Mouse (Mus musculus) lung, postnatal 0 days (tissue): ENCODE measurements around the gene Hexim2. TPM values are rescaled to one million over a fixed set of nuclear protein-coding genes. Genes with fewer than 3 reads are reported as not detected.

Experiments used
- ATAC-seq: fragments of 200-750 bp; cut with Nextera tagmentation; 2 replicates; pipeline ENCODE4 v1.8.0; 2017; ENCODE audit warnings: moderate library complexity
- DNase-seq: peaks from one replicate; pipeline ENCODE4 v3.0.0-alpha.2; 2016; ENCODE audit warnings: low spot score
- H3K27ac ChIP-seq: fragments of 300-500 bp; sonication (generic); 2 replicates; pipeline ENCODE4 v1.5.1; 2014; ENCODE audit warnings: antibody characterized with exemption, mild to moderate bottlenecking, low read length, mixed read lengths
- H3K27me3 ChIP-seq: fragments of 300-500 bp; sonication (generic); replicated peaks from 2 replicates; pipeline ENCODE4 v1.6.1; 2014; ENCODE audit warnings: low read length, mixed read lengths; ENCODE audit not compliant: insufficient read depth
- H3K36me3 ChIP-seq: fragments of 300-500 bp; sonication (generic); 2 replicates; pipeline ENCODE4 v1.6.1; 2014; ENCODE audit warnings: low read length, mixed read lengths; ENCODE audit not compliant: insufficient read depth
- H3K4me1 ChIP-seq: fragments of 300-500 bp; sonication (generic); 2 replicates; pipeline ENCODE4 v1.6.1; 2014; ENCODE audit warnings: antibody characterized with exemption, low read depth, low read length, mixed read lengths; ENCODE audit not compliant: insufficient read depth
- H3K4me2 ChIP-seq: fragments of 300-500 bp; sonication (generic); replicated peaks from 2 replicates; pipeline ENCODE4 v1.6.1; 2014; ENCODE audit warnings: low read depth, mild to moderate bottlenecking, low read length, moderate library complexity, mixed read lengths
- H3K4me3 ChIP-seq: fragments of 300-500 bp; sonication (generic); 2 replicates; pipeline ENCODE4 v1.5.1; 2014; ENCODE audit warnings: low read depth, low read length
- H3K9ac ChIP-seq: fragments of 300-500 bp; sonication (generic); replicated peaks from 2 replicates; pipeline ENCODE4 v1.6.1; 2014; ENCODE audit warnings: low read depth, mild to moderate bottlenecking
- H3K9me3 ChIP-seq: fragments of 300-500 bp; sonication (generic); 2 replicates; pipeline ENCODE4 v1.6.1; 2016; ENCODE audit warnings: low read length, mixed read lengths
- CTCF ChIP-seq: IDR thresholded peaks from 2 replicates; pipeline ENCODE4 v1.5.1; 2016; ENCODE audit warnings: antibody characterized with exemption, mild to moderate bottlenecking
- EP300 ChIP-seq: IDR thresholded peaks from 2 replicates; pipeline ENCODE4 v1.6.1; 2016; ENCODE audit warnings: antibody characterized with exemption, mild to moderate bottlenecking, control low read depth
- WGBS: fragments of 180-500 bp; shearing (Covaris S2); extraction: QIAGEN DNeasy Blood & Tissue Kit; methylation state at CpG from one replicate; pipeline ENCODE4 v1.1.7; 2014; 5-methylcytosine and 5-hydroxymethylcytosine counted together
- polyA plus RNA-seq: library from polyadenylated mRNA; unstranded; fragments of >200 nt; fragmentation: Nextera tagmentation; extraction: Ambion mirVana; gene quantifications from 2 replicates; pipeline ENCODE4 v1.2.1, GENCODE M21; 2015

Hexim2 gene
- polyA plus RNA-seq, 1 experiment from 2014 or later = 6.2 TPM

DNA sequence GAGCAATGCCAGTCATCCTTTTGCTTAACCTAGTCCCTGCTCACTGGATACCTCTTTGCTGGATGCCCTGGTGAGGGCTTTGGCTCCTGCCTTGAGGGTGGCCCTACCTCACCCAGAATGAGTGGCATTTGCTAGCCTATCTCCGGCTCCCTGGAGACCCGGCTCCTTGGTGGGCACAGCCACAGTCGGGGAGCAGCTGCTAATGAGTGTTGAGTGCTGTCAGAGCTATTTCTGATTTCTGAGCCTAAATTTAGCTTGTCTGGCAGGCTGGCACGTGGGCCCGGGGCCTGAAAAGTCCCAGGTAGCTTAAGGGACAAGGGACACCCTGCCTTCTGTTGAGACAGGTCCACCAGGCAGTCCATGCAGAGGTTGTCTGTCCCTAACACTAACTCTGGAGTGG lies 45.0 kb downstream of the Hexim2 start:
- 68% methylated on average over 5 of the region's 5 CpGs for WGBS
- ATAC-seq = no peak
- H3K4me1 ChIP-seq = no peaks in the 10 kb centered on the region
- H3K27me3 ChIP-seq = no peaks in the 10 kb centered on the region
- H3K9ac ChIP-seq = no peak overlapping the region
- TF ChIP-seq EP300 = no peak
- no peak for TF ChIP-seq CTCF
- no peaks in the 10 kb centered on the region for H3K36me3 ChIP-seq
- H3K4me3 ChIP-seq = no peak overlapping the region
- 0 out of 2 replicates have a peak overlapping the region, but pooled peaks have one; percentile 1 for H3K4me2 ChIP-seq
- H3K9me3 ChIP-seq = no peaks in the 10 kb centered on the region
- DNase-seq = no peak
- H3K27ac ChIP-seq = no peak overlapping the region

- peak; percentile 47 for DNase-seq
- WGBS = 74% methylated on average over 15 of the region's 15 CpGs
- H3K4me3 ChIP-seq = no peak overlapping the region
- H3K9me3 ChIP-seq = no peaks in the 10 kb centered on the region
- H3K27ac ChIP-seq = no peak overlapping the region
- no peaks in the 10 kb centered on the region for H3K4me1 ChIP-seq
- peak; percentile 47 for ATAC-seq
- no peak overlapping the region for H3K4me2 ChIP-seq
- no peaks in the 10 kb centered on the region for H3K27me3 ChIP-seq
- TF ChIP-seq EP300 = no peak
- no peaks in the 10 kb centered on the region for H3K36me3 ChIP-seq
- H3K9ac ChIP-seq = no peak overlapping the region
These were observed 45.7 kb downstream of the Hexim2 start for GRCm38 (mm10) chr11:103177815-103178485.

DNA sequence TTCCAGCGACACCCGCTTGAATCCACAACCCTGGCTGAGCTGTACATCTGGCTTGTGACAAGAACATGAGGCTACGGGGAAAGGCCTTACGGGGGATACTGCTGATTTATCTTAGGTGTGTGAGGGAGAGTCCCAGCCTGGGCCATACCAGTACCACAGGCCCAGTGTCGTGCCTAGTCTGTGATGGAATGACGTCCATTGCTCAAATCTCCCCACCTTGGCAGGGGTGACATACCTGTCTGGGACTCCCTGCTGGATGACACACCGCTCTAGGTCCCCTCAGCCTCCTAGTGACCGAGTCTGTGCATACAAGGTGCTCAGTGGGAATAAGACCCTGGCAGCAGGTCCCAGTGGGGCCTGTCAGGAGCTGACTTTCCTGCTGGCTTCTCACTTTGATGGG lies 46.5 kb downstream of the Hexim2 start:
- H3K27ac ChIP-seq = no peak overlapping the region
- ATAC-seq (no peak), DNase-seq (no peak)
- no peaks in the 10 kb centered on the region for H3K27me3 ChIP-seq
- no peaks in the 10 kb centered on the region for H3K36me3 ChIP-seq
- H3K4me2 ChIP-seq = no peak overlapping the region
- no peaks in the 10 kb centered on the region for H3K4me1 ChIP-seq
- H3K4me3 ChIP-seq = no peak overlapping the region
- TF ChIP-seq EP300 (no peak), CTCF (no peak)
- WGBS = 82% methylated on average over 8 of the region's 8 CpGs
- no peak overlapping the region for H3K9ac ChIP-seq
- H3K9me3 ChIP-seq = no peaks in the 10 kb centered on the region

DNA sequence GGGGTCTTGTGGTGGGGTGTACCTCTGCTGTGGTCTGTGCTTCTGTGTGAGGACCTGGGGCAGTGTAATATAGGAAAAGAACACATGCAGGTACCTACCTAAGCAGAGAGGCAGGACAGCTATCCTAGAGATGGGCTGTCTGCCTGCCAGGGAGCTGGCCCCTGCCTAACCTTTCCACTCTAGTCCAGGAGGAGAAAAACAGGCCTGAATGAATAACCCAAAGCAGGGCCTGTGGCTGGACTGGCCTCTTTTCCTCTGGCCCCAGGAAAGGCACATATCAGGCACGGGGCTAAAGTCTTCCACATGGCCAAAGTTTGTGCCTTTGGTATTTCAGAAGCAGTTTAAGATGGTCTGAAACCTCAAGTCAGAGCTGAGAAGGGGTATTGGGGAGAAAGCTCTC lies 48.2 kb downstream of the Hexim2 start:
- Histone ChIP-seq H3K36me3 (no peaks in the 10 kb centered on the region), H3K4me2 (no peak overlapping the region), H3K4me3 (no peak overlapping the region), H3K4me1 (no peaks in the 10 kb centered on the region), H3K9me3 (no peaks in the 10 kb centered on the region), H3K9ac (no peak overlapping the region), H3K27me3 (no peaks in the 10 kb centered on the region), H3K27ac (no peak overlapping the region)
- DNase-seq (no peak), ATAC-seq (no peak)
- TF ChIP-seq EP300 = no peak
- no peak for TF ChIP-seq CTCF
- 70% methylated on average over 1 of the region's 1 CpGs for WGBS

DNA sequence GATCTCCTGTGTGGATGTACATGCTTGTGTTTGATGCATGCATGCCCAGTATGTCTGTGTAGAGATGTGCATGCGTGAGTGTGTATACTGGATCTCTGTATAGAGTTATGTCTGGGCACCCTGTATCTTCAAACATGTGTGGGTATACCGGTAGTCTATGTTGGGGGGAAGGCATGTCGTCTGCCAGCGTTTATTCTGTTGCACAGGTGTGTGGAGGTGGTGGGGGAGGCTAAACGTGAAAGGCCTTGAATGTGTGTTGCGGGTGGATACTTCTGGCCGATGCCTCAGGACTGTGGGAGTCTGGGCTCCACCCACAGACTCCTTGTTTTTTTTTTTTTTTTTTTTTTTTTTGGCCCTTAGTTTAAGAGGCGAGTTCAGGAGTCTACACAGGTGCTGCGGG lies 49.1 kb downstream of the Hexim2 start:
- no peaks in the 10 kb centered on the region for H3K4me1 ChIP-seq
- H3K27ac ChIP-seq = no peak overlapping the region
- H3K36me3 ChIP-seq = no peaks in the 10 kb centered on the region
- H3K9ac ChIP-seq = no peak overlapping the region
- no peak for ATAC-seq
- H3K9me3 ChIP-seq = no peaks in the 10 kb centered on the region
- H3K4me2 ChIP-seq = no peak overlapping the region
- no peaks in the 10 kb centered on the region for H3K27me3 ChIP-seq
- TF ChIP-seq EP300 = no peak
- TF ChIP-seq CTCF = no peak
- no peak overlapping the region for H3K4me3 ChIP-seq
- WGBS = 61% methylated on average over 9 of the region's 9 CpGs
- DNase-seq = no peak

DNA sequence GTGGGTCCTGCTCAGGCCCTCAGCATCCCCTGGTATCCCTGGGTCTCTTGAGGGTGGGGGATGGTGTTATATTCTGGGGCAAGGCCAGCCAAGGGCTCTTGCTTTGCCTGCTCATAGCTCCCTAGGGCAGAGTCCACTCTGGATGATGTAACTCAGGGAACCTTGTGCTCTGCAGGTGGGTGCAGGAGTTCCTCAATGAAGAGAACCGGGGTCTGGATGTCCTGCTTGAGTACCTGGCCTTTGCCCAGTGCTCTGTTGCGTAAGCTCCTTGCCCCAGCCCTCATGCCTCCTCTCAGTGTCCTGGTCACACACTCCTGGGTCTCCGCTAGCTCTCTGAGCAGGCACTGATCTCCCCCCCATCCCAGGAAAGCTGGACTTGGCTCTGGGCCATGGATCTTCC lies 49.7 kb downstream of the Hexim2 start:
- ATAC-seq (no peak), DNase-seq (no peak)
- TF ChIP-seq EP300 = no peak
- no peak for TF ChIP-seq CTCF
- no peak overlapping the region for H3K9ac ChIP-seq
- H3K27ac ChIP-seq = no peak overlapping the region
- no peak overlapping the region for H3K4me2 ChIP-seq
- no peaks in the 10 kb centered on the region for H3K36me3 ChIP-seq
- H3K4me1 ChIP-seq = no peaks in the 10 kb centered on the region
- 69% methylated on average over 3 of the region's 3 CpGs for WGBS
- H3K4me3 ChIP-seq = no peak overlapping the region
- H3K27me3 ChIP-seq = no peaks in the 10 kb centered on the region
- no peaks in the 10 kb centered on the region for H3K9me3 ChIP-seq

- no peaks in the 10 kb centered on the region for H3K4me1 ChIP-seq
These were observed 52.7 kb downstream of the Hexim2 start for GRCm38 (mm10) chr11:103184891-103185290.

More at GRCm38 (mm10) chr11:103184891-103185290, 52.7 kb downstream of the Hexim2 start:
- DNase-seq (peak; percentile 55), ATAC-seq (no peak)
- Histone ChIP-seq H3K4me2 (no peak overlapping the region), H3K9ac (no peak overlapping the region), H3K36me3 (no peaks in the 10 kb centered on the region), H3K27me3 (no peaks in the 10 kb centered on the region), H3K4me3 (no peak overlapping the region), H3K27ac (no peak overlapping the region), H3K9me3 (no peaks in the 10 kb centered on the region)
- WGBS = 40% methylated on average over 2 of the region's 2 CpGs
- TF ChIP-seq EP300 = no peak
- TF ChIP-seq CTCF = peak; percentile 80

Other genes with a start within 250 kb of the Hexim2 start
- not detected in 2 replicates for gene Fam187a, start 247.3 kb upstream of the Hexim2 start, polyA plus RNA-seq
- gene Gfap, start 231.5 kb upstream of the Hexim2 start, polyA plus RNA-seq = 0.05 and 0.12 TPM in 2 replicates
- 0.33 and 0.36 TPM in 2 replicates for gene Kif18b, start 207.3 kb upstream of the Hexim2 start, polyA plus RNA-seq
- gene C1ql1, start 185.7 kb upstream of the Hexim2 start, polyA plus RNA-seq = 0.30 and 0.31 TPM in 2 replicates
- 50.5 and 52.1 TPM in 2 replicates for gene Nmt1, start 104.2 kb upstream of the Hexim2 start, polyA plus RNA-seq
- 43.5 and 51.1 TPM in 2 replicates for gene Dcakd, start 104.1 kb upstream of the Hexim2 start, polyA plus RNA-seq
- gene Plcd3, start 30.8 kb upstream of the Hexim2 start, polyA plus RNA-seq = 3.7 and 3.8 TPM in 2 replicates
- gene Acbd4, start 30.7 kb upstream of the Hexim2 start, polyA plus RNA-seq = 28.8 and 34.5 TPM in 2 replicates
- gene Hexim1, start 16.2 kb upstream of the Hexim2 start, polyA plus RNA-seq = 6.5 TPM in 2 replicates
- gene Fmnl1, start 38.7 kb downstream of the Hexim2 start, polyA plus RNA-seq = 4.1 and 4.9 TPM in 2 replicates
- gene 1700023F06Rik, start 76.1 kb downstream of the Hexim2 start, polyA plus RNA-seq = 0.38 and 0.44 TPM in 2 replicates
- not detected in 2 replicates for gene Spata32, start 86.0 kb downstream of the Hexim2 start, polyA plus RNA-seq
- 2.6 and 4.0 TPM in 2 replicates for gene Map3k14, start 135.0 kb downstream of the Hexim2 start, polyA plus RNA-seq
- 18.5 and 20.0 TPM in 2 replicates for gene Arhgap27, start 231.3 kb downstream of the Hexim2 start, polyA plus RNA-seq